Mouse (Mus musculus): ENCODE measurements around the gene Dck.
"Not testable (repeated sequence)": the region's sequence is repeated elsewhere in the genome, so short reads cannot be mapped to it uniquely, and the experiment has no call there.

Dck gene

DNA sequence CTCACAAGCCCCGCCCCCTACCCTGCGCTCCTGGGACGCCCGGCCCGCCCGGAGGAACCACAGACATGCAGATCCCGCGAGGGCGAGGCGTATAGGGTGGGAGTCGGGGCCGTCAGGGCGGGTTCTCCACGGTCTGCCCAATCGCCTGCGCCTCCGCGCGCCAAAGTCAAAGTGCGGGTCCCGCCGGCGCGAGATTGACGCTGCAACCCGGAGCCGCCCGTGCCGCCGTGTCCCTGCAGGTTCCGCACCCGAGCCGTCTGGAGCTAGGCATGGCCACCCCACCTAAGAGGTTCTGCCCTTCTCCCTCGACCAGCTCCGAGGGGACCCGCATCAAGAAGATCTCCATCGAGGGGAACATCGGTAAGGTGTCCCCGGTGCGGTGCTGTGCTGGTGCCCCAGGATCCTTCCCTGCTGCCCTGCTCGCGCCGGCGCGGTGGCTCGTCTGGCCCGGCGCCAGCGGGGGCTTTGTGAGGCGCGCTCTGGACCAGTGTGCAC lies at the start of gene Dck:
TSS of gene Dck (plus strand) at position 10 of the 495 bp plus-strand sequence.
- peak; percentile 99 to 100 for DNase-seq (ENCODE audit: low spot score in 2 of 2)

DNA sequence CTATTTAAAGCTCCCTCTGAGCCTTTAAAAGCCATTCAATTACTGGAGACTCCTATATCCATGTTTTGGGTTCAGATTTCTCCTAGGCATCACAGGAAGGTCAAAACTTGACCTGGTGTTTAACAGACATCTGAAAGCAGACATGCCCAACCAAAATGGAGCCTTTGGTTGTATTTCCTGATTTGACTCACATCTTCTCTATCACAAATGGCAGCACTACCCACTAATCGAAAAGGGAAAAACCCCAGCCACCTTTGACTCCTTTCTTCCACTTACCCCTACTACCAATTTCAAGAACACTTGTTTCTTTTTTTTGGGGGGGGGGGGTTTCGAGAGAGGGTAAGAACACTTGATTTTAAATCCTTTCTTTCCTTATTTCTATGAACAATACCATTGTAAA lies 47.8 kb upstream of the Dck start:
- no peak for DNase-seq (ENCODE audit: low spot score in 2 of 2)

DNA sequence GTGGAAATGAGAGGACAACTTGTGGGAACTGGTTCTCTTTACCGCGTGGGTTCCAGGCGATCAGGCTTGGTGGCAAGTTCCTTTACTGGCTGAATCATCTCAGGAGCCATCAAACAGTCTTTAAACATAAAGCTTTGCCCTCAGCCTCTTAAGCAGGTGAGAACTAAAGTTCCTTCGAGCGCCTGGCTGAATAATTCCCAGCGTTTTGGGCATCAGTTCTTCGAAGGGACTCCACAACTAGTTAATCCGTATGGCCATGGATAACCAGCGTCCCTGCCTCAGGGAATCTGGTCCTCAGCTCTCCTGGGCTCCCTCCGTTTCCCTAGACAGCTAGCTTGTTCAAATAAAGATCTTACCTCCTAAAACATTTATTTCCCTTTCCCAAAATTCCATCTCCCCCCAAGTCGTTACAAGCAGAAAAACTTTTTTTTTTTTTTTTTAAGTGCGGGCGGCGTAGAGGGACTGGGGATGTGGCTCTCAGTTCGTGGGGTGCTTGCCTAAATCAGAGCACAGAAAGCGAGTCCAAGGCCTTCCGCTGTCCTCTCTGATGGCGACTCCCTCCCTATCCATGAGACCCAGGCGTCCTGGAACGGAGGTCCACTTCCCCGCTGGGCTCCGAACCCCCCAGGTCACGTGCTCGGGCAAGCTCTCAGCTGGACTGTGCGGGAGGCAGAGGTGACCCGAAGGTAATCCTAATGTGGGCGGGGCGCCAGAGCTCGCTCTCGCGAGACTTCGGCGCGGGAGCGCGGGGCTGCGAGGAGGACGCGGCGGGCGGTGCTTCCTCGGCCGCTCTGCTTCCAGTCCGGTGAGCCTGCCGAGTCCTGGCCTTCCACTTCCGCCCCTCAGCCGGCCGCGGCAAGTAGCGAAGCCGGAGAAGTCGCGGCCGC lies 44.4 kb upstream of the Dck start, which contains the start of gene Mob1b:
TSS of gene Mob1b (plus strand) at position 740 of the 887 bp plus-strand sequence.
- DNase-seq (ENCODE audit: low spot score in 2 of 2) = peak; percentile 95 to 96

DNA sequence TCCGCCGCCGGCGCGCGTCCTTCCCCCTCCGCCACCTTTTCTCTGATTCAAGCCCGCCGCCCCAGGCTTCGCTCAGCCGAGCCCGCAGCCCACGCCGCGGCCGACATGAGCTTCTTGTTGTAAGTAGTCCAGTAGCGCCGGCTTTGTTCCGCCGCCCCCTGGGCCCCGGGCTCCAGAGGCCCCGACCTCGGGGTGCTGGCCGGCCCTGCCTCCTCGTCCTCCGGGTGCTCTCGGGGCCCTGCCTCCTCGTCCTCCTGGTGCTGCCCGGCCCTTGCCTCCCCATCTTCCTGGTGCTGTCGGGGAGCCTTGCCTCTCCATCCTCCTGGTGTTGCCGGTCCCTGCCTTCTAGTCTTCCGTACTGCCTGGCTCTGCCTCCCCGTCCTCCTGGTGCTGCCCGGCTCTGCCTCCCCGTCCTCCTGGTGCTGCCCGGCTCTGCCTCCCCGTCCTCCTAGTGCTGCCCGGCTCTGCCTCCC lies 43.8 kb upstream of the Dck start:
- DNase-seq (ENCODE audit: low spot score in 2 of 2) = no peak

DNA sequence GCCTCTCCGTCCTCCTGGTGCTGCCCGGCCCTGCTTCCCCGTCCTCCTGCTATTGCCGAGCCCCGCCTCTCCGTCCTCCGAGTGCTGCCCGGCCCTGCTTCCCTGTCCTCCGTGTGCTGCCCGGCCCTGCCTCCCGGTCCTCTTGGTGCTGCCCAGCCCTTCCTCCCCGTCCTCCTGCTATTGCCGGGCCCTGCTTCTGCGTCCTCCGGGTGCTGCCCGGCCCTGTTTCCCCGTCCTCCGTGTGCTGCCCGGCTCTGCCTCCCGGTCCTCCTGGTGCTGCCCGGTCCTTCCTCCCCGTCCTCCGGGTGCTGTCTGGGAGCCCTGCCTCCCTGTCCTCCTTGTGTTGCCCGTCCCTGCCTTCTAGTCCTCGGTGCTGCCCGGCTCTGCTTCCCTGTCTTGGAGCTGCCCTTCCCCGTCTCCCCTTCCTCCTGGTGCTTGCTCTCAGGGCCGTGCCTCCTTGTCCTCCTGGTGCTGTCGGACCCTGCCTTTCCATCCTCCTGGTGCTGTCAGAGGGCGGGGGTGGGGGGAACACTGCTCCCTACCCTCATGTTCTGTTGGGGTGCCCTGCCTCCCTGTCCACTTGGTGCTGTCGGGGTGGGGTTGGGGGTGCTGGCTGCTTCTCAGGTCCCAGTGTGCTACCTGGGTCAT lies 43.1 kb upstream of the Dck start:
- peak; percentile 14 to 16 for DNase-seq (ENCODE audit: low spot score in 2 of 2)

DNA sequence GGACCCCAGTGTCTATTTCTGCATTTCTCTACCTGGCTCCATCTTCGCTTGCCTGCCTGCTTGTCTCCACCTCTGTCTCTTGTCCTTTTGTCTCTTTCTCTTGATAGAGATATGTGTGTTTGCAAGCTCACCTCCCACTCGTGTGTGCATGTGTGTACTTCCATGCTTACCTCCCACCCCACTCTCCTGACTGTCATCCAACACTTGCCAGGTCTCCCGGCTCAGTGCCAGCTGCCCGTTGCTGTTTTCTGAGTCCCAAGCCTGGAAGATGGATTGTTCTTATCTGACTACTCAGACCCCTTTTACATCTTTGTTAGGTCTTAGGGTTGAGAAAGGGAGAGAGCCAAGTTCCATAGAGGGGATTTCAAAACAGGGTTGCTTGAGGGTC lies 42.6 kb upstream of the Dck start:
- DNase-seq (ENCODE audit: low spot score in 2 of 2) = no peak

DNA sequence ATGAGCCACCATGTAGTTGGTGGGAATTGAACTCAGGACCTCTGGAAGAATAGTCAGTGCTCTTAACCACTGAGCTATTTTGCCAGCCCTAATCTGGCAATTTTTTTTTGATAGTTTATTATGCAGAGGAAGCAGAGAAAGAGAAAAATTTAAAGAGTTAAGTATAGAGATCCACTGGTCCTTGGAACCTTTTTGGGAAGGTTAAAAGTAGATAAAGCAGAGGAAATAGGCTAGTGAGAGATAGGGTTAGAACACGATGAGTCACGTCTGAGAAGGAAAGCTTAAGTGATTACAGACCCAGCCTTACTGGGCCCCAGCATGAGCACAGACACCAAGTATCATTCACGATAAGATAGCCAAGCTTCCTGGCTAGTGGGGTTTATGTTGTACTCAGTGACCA lies 40.8 kb upstream of the Dck start:
- DNase-seq (ENCODE audit: low spot score in 2 of 2) = peak in 1 of 2 experiments; percentile 7

DNA sequence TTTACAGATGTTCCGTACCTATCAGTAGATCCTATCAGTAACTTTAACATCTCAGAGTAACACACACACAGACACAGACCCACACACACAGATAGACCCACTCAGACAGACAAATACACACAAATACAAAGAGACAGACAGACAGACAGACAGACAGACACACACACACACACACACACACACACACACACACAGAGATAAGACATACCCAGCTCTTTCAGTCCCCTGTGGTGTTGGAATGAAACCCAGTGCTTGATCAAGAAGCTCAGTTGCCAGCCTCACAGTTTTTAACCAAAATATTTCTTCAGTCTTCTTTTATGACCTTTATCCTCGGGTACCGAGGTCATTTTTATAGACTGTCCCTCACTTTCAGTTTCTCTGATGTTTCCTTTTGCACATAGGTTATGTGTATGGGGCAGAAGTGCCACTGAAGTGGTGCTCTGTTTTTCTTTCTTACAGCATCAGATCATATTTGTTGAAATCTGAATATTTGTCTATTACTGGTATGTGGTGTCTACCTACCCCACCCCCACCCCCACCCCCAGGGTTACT lies 37.1 kb upstream of the Dck start:
- DNase-seq (ENCODE audit: low spot score in 2 of 2) = no peak

DNA sequence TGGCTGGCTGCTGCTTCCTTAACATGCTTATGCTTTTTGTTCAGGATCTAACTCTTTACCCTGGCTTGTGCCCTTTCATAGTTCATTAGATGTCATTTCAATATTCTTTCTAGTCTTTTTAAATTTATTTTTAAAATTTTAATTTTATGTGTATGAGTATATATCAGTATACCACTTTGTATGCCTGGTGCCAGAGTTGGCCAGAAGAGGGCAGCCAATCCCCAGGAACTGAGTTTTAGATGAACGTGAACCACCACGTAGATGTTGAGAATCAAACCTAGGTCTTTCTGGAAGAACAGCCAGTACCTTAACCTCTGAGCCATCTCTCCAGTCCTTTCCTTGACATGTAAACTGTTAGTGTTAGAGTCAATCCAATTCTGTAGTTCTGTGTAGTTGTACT lies 30.0 kb upstream of the Dck start:
- DNase-seq (ENCODE audit: low spot score in 2 of 2) = peak; percentile 18 to 21

DNA sequence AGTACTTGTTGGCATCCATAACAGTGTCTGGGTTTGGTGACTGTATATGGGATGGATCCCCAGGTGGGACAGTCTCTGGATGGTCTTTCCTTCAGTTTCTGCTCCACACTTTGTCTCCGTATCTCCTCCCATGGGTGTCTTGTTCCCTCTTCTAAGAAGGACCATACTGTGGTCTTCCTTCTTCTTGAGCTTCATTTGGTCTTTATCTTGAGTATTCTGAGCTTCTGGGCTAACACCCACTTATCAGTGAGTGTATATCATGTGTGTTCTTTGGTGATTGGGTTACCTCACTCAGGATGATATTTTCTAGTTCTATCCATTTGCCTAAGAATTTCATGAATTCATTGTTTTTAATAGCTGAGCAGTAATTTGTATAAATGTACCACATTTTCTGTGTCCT lies 23.7 kb upstream of the Dck start:
- not testable (repeated sequence) for DNase-seq (ENCODE audit: low spot score in 2 of 2)

DNA sequence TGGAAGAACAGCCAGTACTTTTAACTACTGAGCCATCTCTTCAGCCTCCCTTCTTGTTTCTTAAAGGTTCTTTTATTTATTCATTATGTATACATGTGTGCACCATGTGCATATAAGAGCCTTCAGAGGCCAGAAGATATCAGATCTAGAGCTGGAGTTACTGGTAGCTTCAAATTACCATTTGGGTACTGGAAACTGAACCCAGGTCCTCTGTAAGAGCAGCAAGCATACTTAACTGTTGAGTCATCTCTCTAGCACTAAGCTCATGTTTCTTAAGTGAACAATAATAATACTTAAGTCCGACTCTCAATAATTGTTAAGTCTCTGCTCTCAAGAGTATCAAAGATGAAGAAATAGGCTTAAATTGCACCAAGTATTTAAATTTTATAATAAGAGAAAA lies 17.0 kb upstream of the Dck start:
- no peak for DNase-seq (ENCODE audit: low spot score in 2 of 2)

DNA sequence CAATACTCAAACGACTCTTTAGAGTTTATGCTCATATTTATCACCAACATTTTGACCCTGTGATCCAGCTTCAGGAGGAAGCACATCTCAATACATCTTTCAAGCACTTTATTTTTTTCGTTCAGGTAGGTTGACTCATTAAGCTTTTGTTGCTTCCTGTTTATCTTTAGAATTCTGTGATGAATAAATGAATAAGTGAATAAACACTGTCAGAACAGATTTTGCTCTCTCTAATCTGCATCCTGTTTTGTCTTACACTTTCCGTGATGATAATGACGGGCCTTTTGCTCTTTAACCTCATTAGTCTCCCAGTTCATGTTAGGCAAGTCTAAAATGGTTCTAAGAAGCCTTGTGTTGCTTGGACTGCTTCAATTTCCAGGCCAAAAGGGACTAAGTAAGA lies 11.6 kb upstream of the Dck start:
- DNase-seq (ENCODE audit: low spot score in 2 of 2) = no peak

DNA sequence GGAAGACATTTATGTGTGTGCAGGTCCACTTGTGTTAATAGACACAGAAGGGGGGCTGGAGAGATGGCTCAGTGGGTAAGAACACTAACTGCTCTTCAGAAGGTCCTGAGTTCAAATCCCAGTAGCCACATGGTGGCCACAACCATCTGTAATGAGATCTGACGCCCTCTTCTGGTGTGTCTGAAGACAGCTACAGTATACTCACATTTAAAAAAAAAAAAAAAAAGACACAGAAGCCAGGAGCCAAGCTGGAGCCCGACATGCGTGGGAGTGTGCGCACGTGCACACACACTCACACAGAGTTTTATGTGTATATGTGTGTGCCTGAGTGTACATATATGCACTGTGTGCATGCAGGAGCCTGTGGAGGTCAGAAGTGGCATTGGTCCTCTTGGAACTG lies 2.2 kb upstream of the Dck start:
- DNase-seq (ENCODE audit: low spot score in 2 of 2) = no peak

DNA sequence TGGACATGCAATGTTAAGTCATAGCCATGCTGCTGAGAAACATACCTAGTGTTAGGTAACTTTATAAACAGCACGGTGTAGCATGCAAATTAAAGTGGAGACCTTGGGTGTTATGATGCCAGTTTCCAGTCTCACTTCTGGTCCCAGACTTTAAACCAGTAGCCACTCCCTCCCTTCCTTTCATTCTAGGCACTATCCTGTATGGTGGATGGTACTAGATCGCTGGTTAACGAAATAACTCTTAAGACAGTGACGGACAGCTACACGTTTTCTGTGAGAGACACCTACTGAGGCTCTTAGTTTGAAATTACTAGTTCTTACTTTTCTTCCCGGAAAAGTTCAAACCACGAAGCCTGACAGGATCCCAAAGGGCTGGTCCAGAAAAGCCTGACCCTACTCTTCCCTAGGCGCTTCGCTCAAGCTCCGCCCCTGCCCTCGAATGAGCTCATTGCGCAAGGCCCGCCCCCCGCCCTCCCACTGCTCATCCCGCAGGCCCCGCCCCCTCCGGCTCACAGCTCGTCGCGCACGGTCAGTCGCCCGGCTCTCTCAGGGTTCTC lies 288 bp upstream of the Dck start:
- DNase-seq (ENCODE audit: low spot score in 2 of 2) = no peak

DNA sequence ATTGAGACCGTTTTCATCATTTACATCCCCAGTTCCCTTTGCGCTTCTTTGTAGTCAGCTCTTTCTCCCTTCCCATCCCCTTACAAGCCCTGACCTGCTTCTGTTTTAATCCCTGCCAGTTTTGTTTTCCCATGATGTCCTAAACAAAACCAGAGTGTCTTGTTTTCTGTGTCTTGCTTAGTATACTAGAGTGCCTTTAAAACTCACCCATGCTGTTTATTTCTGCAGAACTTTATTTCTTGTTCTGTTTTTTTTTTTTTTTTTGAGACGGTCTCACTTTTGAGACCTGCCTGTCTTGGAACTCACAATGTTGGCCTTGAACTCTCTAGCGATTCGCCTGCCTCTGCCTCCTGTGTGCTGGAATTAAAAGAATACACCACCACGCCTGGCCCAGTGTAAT lies 791 bp downstream of the Dck start:
- DNase-seq (ENCODE audit: low spot score in 2 of 2) = no peak

DNA sequence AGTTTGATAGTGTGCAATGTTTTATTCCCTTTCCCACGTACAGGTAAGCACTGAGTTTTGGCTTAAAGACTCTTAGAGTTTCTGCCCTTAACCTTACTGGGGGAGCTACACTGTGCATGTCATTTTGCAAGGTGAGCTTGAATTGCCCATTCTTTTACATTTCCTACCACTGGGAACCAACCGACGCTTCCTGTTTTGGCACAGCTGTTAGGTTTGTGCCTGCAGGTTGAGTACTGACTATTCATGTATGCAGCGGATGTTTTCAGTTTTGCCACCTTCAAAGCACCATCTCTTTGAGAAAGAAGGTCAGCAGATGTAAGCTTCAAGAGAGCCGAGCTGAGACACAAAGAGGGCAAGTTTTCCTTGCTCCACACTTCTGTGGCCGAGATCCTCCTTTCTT lies 1.3 kb downstream of the Dck start:
- peak; percentile 65 to 72 for DNase-seq (ENCODE audit: low spot score in 2 of 2)

DNA sequence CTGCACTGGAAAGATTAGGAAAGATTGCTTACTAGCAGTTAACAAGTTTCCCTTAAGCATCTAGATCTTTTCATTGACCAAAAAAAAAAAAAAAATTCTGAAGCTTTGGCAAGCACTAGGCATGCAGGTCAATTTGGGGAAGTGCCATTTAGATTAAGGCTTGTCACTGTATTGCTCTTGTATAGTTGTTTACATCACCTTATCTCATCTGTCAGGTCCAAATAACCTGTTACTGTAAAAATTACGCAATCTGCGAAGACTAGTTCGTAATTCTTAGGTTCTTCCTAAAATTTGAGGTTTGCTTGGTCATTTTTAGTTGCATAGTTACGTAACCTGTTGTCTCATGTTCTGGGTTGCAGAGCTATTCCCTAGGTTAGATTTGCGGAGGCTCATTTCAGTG lies 2.1 kb downstream of the Dck start:
- DNase-seq (ENCODE audit: low spot score in 2 of 2) = peak in 1 of 2 experiments; percentile 10

DNA sequence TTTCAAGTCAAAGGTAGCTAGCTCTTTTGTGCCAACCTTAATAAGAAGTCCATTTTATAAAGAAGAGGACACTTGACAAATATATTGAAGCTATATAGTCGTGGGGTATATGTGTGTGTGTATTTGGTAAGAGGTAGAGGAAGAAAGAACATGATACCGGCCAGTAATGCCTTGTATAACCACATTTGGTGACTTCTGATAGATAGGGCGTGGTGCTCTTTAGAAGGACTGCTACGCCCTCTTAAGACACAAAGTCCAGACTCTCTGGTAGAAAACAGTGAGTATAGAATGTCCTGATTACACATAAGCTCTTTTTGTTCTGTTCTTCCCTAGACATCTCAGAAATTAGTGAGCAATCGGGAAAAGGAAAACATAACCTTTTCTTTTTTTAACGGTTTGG lies 3.4 kb downstream of the Dck start:
- peak in 1 of 2 experiments; percentile 24 for DNase-seq (ENCODE audit: low spot score in 2 of 2)

DNA sequence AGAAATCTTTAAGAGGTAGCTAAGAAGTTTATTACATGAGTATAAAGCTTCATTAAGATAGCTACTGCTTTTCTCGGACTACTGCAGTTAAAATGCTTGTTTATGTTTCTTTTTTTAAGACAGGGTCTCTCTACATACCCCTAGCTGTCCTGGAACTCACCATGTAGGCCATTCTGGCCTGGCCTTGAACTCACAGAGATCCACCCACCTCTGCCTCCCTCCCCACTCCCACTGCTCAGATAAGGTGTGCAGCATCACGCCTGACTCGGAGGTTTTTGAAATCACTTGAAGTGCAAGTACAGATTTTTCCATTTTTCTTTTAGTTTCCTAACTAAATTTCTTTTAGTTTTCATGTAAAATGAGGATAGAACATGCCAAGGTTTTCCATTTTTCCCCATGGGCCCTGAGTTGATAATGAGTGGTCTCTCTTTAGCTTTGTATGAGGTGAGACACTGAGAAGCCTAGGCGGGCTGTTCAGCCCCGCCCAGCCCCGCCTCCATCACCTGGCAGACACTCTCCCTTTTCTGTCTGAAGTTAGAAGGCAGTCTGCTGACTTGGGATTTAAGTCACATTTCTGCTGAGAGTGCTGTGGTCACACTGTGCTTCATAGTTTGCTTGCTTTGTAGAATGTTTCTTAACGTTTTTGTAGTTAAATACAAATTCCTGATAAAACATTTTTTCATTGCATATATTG lies 17.4 kb downstream of the Dck start:
- no peak for DNase-seq (ENCODE audit: low spot score in 2 of 2)

DNA sequence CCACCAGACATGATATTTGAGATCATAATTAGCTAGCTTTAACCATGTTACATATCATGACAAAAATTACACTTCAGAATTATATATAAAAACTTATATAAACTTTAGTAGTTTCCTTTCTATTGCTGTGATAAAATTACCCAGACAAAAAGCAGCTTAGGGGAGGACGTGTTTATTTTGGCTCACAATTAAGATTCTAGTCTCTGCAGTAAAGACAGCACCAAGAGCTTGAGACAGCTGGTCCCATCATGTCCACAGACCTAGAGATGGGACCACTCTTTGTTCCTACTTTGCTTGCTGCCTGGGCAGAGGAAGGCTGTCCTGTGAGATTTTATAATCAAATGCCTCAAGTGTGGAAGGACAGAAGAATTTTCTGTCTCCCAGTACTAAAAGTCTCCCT lies 20.3 kb downstream of the Dck start:
- no peak for DNase-seq (ENCODE audit: low spot score in 2 of 2)

DNA sequence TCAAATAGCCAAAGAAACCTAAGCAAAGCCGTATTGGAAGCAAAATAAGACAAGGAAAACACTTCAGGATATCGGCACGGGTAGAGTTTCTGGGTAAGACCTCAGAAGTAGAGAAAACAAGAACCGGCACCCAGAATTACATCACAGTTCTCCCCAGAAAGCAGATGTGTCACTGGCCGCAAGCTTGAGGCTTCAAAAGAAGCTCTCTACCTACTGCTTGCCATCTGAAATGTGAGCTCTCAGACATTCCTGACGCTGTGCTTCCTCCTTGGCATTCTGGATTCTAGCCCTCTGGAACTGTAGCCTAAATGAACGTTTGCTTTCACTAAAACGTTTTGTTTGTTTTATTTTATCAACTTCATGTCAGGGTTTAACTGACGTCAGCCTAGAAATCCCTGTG lies 25.9 kb downstream of the Dck start:
- no peak for DNase-seq (ENCODE audit: low spot score in 2 of 2)
